Mouse (Mus musculus) heart, postnatal 36 days (tissue): ENCODE measurements around the gene Ccdc136. TPM values are rescaled to one million over a fixed set of nuclear protein-coding genes. Genes with fewer than 3 reads are reported as not detected.
A peak's percentile ranks its signal among the peaks of the same experiment; 100 is the strongest.

Experiments
- DNase-seq, 2 experiments: peaks; one replicate each; pipeline ENCODE4 v3.0.0; 2021 to 2022
- intact Hi-C: fragments of 180-260 bp; cut with DNase I; formaldehyde crosslinking; loops from one replicate; pipeline ENCODE4 v1.15.1; 2025
- total RNA-seq, 2 experiments: library from RNA; stranded (reverse); gene quantifications; 2 replicates each; pipeline ENCODE4 v1.2.3; 2021

Gene Ccdc136
- total RNA-seq, 2 experiments from 2014 or later: 1.7 to 3.0 TPM

GRCm38 (mm10) chr6:29434911-29435691, 39.0 kb downstream of the Ccdc136 start:
- DNase-seq: peak; percentile 43 to 58
- intact Hi-C loops: loop anchor here (5.0 kb wide), 2 partner anchors 73 to 88 kb away; partner anchors contain the start of gene Calu

- DNase-seq: peak; percentile 40 to 58
- intact Hi-C loops: loop anchor here (5.0 kb wide), 1 partner anchor 74 kb away; no protein-coding TSS in a partner anchor
These were observed 39.9 kb downstream of the Ccdc136 start for GRCm38 (mm10) chr6:29435940-29436451.

GRCm38 (mm10) chr6:29436461-29436934, 40.4 kb downstream of the Ccdc136 start:
- DNase-seq: peak; percentile 66 to 71
- intact Hi-C loops: loop anchor here (5.0 kb wide), 1 partner anchor 74 kb away; no protein-coding TSS in a partner anchor

GRCm38 (mm10) chr6:29439251-29439650, 43.1 kb downstream of the Ccdc136 start:
- peak; percentile 35 to 56 for DNase-seq
- intact Hi-C loops: loop anchor here (5.0 kb wide), 1 partner anchor 77 kb away; no protein-coding TSS in a partner anchor

GRCm38 (mm10) chr6:29439789-29440188, 43.7 kb downstream of the Ccdc136 start:
- no peak for DNase-seq
- intact Hi-C loops: loop anchor here (2.0 to 5.0 kb wide), 2 partner anchors 23 to 77 kb away; no protein-coding TSS in a partner anchor

- intact Hi-C loops: no loop called here
- peak; percentile 37 to 50 for DNase-seq
These were observed 48.7 kb downstream of the Ccdc136 start for GRCm38 (mm10) chr6:29444773-29445172.

DNA sequence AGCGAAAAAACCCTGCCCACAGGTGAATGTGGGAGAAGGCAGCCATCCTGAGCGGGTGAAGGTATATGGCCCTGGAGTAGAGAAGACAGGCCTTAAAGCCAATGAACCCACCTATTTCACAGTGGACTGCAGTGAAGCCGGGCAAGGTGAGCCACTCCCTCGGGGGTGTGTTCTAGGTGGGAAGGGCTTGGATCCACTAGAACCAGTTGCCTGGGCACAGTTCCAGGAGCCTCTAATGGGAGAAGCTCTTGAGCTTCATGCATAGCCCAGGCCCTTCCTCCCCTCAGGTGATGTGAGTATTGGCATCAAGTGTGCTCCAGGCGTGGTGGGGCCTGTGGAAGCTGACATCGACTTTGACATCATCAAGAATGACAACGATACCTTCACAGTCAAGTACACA, 49.2 kb downstream of the Ccdc136 start:
- no peak for DNase-seq
- intact Hi-C loops: no loop called here

- intact Hi-C loops: no loop called here
These were observed 53.7 kb downstream of the Ccdc136 start for GRCm38 (mm10) chr6:29449858-29450257.

GRCm38 (mm10) chr6:29450667-29451066, 54.6 kb downstream of the Ccdc136 start:
- DNase-seq: no peak
- intact Hi-C loops: no loop called here

More at GRCm38 (mm10) chr6:29449858-29450257, 53.7 kb downstream of the Ccdc136 start:
- DNase-seq: no peak

DNA sequence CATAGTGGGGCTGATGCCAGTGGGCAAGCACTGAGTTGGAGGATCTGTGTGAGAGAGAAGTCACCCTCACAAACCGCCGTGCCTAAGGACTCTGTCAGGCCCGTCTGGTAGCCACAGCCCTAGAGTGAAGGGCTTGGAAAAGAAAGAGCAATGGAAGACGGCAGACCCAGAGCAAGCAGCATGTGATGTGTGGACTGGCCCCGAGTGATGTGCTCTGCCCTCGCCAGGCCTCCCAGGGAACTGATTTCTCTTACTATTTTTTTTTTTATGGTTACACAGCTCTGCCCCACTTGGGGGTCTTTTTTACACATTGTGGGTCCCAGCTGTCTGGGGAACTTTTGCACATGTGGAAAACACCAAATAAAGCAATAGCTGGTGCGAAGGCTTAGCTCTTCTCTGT, 65.4 kb downstream of the Ccdc136 start:
- no peak for DNase-seq
- intact Hi-C loops: no loop called here

DNA sequence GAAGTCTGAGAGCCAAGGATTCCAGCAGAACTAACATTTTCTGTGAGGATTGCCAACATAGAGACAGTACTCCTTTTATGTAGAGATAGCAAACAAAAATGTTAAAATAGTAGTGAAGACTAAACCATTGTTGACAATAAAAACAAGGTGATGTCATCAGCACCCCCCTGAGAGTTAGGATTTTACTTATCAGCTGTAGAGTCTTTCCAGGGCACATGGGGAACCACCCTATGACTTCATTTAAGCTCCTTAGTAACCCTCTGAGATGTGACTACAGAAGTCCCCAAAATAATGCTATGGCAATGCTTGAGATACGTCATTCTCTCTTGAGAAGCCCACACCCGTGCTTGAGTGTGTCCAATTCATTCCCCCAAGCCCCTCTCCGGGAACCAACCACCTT, 67.3 kb downstream of the Ccdc136 start:
- no peak for DNase-seq
- intact Hi-C loops: loop anchor here (2.0 kb wide), 1 partner anchor 23 kb away; no protein-coding TSS in a partner anchor

- intact Hi-C loops: no loop called here
- peak; percentile 88 for DNase-seq
These were observed 71.7 kb downstream of the Ccdc136 start, which contains the start of gene Atp6v1f for GRCm38 (mm10) chr6:29467583-29468354. Gene Atp6v1f, plus strand, starts transcription at chr6:29467718.

DNA sequence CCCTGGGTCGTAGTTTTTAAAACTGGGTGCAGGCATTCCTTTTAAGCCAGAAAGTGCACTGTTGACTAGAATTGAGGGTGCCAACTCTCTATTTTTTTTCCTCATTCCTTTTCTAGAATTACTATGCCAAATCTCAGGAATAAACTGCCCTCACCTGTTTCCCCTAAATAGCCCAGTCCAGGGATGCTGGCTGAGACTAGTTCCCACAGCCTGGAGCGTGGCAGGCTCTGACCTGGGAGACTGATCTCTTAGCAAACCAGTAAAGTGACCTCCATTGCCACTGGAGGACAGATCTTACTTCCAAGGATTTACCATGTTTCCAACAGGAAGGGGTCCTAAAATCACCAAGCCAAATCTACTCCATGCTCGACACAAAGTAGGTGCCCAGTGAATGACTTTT, 72.7 kb downstream of the Ccdc136 start:
- no peak for DNase-seq
- intact Hi-C loops: no loop called here

DNA sequence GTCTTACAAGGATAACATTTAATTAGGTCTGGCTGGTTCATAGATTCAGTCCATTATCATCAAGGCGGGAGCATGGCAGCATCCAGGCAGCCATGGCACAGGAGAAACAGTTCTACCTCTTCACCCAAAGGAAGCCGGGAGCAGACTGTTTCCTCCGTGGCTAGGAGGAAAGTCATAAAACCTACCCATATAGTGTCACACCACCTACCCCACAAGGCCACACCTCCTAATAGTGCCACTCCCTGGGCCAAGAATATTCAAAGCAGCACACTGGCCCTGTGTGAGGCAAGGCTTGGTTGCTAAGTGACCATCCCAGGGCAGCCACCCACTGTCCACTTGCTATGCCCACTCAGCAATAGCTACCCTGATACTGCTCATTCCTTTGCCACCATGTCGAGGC, 75.0 kb downstream of the Ccdc136 start, which contains the start of gene Atp6v1fnb:
Gene Atp6v1fnb, plus strand, starts transcription at position 301 of the 400 bp plus-strand sequence.
- intact Hi-C loops: no loop called here
- no peak for DNase-seq

DNA sequence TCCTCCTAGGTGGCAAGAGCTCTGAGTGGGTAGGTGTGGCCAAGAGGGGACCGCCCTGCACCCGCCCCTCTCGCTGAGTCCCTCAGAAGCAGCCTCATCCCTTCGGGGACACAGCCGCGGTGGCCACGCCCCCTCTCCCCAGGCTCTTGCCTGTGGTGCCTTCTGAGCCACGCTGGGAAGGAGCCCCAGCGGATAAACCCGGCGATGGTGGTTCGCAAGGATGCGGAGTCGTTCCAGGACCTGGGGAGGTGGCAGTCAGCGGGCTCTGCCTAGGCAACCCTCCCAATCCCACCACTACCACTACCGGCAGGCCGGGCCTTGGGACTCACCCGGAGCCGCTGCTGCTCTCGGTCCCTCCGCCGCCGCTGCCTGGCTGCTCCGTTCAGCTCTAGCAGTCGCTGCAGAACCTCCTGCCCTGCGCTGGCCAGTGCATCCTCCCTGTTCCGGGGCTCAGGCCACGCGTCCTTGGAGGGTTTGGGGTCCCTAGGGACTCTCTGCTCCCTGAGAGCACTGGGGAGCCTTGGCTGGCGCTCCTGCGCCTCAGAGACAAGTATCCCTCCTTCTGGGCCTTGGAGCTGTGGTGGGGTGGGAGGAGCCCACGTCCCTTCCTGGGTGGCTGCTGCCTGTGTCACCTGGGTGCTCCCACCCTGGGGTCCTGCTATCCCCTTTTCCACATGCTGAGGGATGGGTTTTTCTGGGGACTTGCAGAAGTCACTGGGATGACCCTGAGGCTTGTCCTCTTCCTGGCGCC, 78.0 kb downstream of the Ccdc136 start:
- intact Hi-C loops: no loop called here
- peak; percentile 66 for DNase-seq

DNA sequence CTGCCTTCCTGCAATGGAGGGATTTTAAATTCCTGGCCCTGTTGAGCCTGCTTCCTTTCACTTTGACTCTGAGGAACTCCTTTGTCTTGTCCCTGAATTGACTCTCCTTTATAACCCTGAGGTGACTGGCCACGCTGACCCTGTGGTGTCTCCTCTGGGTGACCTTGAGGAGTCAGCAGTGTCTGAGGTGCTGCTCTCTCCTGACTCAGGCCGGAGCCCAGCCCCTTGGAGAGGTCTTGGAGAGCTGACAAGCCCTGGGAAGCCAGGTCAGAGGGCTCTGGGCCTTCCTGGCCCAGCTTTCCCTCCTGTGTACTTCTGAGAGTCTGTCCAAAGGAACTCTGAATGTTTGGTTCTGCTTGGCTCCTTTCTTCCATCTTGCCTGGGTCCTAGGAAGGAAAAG, 78.6 kb downstream of the Ccdc136 start:
- intact Hi-C loops: no loop called here
- no peak for DNase-seq
